Mouse (Mus musculus) thymus, postnatal 14 days (tissue): Measurements from ENCODE around the gene Pibf1.

Source experiments
- DNase-seq: peaks from one replicate; pipeline ENCODE4 v3.0.0; 2021

Gene Pibf1

DNA sequence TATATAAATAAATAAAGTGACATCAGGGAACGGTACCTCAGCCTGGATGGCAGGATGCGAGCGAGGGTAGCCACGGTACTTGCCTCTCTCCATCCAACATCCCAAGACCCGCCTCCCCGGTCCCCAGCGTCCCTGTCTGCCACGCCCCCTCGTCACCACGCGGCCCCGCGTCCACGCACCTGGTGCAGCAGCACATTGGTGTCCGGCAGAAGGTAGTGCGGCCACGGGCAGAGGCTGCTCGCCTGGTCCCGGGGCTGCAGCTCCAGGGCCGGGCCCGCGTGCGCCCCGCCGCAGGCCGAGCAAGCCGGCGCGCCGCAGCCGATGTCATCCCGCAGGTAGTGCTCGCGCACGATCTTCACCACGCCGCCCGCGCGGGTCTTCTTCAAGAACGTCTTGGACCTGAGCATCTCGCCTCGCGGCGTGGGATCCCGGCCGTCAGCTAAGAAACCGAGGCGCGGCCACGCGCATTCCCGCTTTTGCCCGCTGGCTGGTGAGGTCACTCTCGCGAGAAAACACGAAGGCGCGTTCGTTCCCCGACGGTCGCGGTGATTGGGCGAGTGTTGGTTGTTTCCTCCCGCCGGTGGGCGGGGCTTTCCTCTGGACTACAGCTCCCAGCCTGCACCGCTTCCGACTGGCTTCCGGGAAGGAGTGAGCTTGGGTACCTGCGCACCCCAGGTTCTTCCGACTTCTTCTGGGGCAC is at the start of gene Pibf1, which contains the start of gene Dis3:
Gene Pibf1, plus strand, starts transcription at position 158 of the 700 bp plus-strand sequence.
Gene Dis3, minus strand, starts transcription at position 504 of the 700 bp plus-strand sequence.
- DNase-seq: peak; percentile 99

DNA sequence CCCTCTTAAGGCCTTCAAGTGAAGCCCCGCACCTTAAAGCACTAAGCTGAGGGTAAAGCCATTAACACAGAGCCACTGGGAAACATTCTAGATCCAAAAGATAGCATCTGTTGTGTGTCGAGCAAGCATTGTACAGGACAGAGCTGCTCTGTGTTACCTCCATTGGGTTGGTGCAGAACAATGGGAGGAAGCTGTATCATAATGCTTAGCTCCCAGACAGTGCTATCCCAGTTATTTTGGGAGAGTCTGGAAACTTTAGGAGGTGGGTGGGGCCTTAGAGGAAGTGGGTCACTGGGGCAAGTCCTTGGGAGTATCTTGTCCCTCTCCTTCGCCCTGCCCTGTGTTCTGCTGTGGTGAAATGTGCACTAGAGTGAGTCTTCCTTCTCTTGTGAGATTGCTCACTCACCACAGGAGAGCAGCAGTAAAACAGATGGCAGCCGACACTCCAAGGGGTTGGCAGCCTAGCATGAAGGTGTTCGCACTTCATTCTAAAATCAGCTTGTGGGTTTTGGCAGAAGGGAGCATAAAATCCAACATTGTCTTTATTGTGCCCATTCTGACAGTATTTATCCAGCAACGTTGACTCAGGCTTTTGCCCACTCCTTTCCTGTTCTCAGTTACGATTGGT is 40.2 kb upstream of the Pibf1 start:
- DNase-seq: no peak

DNA sequence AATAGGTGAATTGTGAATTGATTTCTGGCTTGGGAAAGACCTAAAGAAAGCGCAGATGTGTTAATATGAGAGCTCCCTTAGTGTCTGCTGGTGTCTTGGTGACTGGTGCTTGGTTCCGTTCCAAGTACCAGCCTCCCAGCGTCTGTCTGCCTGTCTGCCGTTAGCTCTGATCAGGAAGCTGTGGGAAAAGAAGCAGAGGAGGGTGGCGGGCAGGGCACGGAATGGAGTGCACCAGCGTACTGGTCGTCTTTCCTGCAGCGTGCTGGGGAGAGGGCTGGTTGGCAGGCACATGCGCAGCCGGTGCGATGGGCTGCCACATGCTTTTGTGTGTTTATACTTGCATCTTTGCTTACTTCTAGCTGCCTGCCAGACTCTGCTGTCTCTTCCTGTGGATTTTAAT is 38.6 kb upstream of the Pibf1 start:
- DNase-seq: no peak

DNA sequence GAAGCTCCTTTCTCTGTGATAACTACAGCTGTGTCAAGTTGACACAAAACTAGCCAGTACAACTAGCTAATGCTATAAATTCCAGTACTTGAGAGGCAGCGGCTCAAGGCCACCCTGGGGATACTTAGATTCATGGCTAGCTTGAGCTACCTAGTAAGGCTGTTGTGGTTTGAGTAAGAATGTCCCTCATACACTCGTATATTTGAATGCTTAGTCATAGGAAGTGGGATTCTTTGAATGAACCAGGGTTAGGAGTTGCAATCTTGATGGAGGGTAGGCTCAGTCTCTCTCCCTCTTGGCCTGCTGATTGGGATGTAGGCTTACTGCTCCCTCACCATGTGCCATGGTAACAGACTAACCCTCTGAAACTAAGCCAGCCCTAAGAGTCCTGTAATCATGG is 36.1 kb upstream of the Pibf1 start:
- no peak for DNase-seq

DNA sequence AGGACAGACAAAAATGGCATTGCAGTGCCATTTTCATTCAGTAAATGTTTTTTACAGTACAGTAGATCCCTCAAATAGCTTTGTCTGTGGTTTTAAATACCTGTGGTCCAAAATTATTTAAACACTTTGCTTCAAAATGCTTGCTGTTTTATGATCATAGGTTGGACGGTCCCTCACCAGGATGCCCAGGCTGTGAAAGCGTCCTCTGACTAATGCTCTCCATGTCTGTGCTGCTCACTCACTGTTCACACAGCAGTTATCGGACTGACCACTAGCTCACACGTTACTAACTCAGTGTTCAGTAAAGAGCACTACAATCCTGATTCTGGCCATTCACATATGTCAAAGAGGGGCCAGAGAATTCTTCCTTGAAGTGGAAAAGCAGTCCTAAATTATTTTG is 28.1 kb upstream of the Pibf1 start:
- no peak for DNase-seq

GRCm38 (mm10) chr14:99088947-99089346 is 10.3 kb upstream of the Pibf1 start:
- DNase-seq: no peak

DNA sequence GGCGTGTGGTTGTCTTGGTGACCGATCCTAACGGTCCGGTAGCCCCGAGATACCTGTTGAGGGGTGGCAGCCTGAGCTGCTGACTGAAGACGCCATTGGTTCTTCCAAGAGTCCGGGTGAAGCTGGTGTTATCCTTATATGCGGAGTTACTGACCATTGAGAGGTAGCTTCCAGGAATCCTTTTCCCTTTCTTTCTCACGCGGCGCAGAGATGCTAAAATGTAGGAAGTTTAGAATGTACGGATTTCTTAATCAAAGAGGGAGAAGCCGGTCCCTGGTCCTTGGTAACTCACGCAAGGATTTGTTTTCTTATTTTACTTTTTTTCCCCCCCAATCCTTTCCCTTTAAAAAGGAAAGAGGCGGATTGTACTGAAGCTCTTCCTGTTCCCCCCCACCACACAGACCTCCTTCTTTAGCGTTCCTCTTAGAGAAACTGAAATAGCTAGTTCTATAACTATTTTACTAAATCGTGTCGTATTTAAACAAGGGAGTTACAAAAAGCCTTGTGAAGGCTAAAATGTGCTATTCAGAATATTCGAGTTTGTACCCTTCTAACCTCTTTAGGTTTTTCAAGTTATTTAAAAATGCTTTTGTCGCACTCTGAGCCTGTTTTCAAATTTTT is 853 bp downstream of the Pibf1 start:
- peak; percentile 43 for DNase-seq

DNA sequence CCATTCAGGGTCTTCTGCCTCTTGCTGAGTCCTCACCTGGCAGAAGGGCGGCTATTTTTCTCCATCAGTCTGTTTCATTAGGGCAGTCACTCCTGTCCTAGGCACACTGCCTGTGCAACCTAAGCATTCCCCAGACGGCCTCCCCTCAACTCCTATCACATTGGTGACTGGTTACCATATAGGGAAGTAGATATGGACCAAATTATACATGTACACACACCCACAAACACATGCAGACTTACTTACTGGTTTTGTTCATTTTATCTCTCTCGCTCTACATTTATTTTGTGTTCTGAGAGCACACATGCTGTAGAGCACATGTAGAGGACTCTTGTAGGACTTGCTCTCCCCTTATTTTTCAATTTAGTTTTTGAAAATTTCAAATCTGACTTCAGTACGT is 3.8 kb downstream of the Pibf1 start:
- DNase-seq: no peak

- no peak for DNase-seq
Measured at GRCm38 (mm10) chr14:99104542-99105123, 5.4 kb downstream of the Pibf1 start.

GRCm38 (mm10) chr14:99106671-99107070 is 7.4 kb downstream of the Pibf1 start:
- no peak for DNase-seq

GRCm38 (mm10) chr14:99107631-99108187 is 8.5 kb downstream of the Pibf1 start:
- DNase-seq: no peak

DNA sequence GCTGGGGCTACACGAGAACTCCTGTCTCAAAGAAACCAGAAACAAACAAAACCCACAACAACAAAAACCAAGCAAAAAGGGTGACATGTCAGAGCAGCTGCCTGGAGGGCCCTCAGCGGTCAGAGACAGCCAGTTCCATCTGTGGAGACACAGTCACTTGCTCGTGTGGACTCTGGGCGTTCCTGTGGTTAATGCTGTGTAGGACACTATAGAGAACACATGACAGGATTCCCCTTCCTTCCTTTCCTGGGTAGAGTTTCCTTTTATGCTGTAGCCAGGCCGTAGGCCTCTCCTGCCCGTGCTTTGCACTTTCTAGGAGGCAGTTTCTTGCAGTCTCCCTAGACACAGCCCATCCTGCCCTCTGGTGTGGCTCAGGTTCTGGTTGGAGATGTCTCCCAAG is 9.5 kb downstream of the Pibf1 start:
- no peak for DNase-seq

GRCm38 (mm10) chr14:99117576-99117975 is 18.4 kb downstream of the Pibf1 start:
- DNase-seq: no peak

DNA sequence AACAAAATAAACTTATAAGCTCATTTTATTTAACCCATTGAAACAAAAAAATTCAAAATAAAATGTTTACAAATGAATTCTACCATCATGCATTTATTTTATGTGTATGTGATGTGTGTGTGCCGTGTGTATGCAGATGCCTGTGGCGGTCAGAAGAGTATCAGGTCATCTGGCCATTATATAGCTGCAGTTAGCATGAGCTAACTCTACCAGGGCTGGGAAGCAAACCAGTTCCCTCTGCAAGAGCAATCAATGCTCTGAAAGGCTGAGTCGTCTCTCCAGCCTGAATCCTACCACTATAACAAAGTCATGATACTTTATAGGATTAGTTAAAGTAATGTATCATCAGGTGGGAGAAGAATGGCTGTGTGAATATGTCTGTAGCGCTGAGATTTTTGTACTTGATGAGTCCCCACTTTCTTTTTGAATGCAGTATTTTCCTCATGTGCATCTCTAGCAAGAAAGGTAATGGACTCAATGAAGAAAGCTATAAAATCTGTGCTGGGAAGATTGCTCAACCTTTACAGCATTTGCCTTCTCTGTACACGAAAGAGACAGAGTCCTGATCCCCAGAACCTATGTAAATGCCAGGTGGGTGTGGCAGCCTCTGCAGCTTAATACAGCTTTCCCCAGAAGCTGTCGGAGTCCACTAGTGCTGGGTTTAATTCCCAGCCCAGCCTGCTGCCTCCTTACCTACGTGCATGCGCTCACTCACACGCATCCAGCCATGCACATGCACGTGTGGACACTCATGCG is 22.5 kb downstream of the Pibf1 start:
- DNase-seq: no peak

DNA sequence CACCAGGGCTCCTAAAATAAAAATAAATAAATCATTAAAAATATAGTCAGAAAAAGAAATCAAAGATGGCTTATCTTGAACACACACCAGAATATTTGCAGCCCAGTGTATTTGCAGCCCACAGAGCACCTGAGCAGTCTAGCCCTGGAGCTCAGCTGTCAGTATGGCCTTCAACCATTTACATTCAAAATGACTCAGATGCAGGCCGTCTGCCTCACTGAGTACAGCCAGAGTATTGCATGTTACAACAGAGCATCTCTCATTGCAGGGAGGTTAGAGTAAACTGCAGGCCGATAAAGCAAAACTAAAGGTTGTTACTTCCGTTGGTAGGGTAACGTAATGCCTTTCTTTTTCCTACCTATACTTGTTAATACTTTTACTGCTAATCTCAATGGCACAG is 24.9 kb downstream of the Pibf1 start:
- no peak for DNase-seq

GRCm38 (mm10) chr14:99126713-99127112 is 27.5 kb downstream of the Pibf1 start:
- no peak for DNase-seq

DNA sequence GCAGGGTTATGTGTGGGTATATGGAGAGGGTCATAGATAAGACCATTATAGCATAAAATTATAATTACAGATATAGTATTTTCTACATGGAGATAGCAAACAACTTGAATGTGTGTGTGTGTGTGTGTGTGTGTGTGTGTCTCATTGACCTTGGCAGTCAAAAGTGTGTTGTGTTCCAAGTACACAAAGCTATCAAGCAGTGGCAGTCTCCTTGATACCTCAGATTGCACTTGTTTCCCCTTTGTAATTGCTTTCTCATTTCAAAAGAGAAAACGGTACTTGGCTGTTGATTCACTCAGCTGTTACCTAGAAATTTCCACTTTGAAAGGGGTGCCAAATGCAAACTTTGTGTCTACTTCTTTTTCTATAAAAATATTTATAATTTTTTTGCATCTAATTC is 28.3 kb downstream of the Pibf1 start:
- no peak for DNase-seq

GRCm38 (mm10) chr14:99129050-99129449 is 29.8 kb downstream of the Pibf1 start:
- no peak for DNase-seq

GRCm38 (mm10) chr14:99134048-99134447 is 34.8 kb downstream of the Pibf1 start:
- DNase-seq: no peak

GRCm38 (mm10) chr14:99135761-99136160 is 36.5 kb downstream of the Pibf1 start:
- no peak for DNase-seq

GRCm38 (mm10) chr14:99136297-99136696 is 37.1 kb downstream of the Pibf1 start:
- DNase-seq: no peak

DNA sequence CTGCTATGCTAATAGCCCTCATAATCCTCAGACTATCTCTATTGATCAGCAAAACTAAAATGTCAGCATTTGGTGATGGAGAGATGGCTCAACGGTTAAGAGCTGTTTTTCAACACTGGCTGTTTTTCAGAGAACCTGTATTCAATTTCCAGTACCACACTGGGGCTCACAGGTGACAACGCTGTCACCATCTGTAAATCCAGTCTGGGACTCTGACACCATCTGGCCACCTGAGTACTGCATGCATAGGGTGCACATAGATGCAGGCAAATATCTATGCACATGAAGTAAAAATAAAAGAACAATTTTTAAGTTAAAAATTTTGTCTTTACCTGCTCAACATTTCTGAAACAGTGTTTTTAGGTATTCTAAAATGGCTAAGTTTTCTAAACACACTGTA is 40.8 kb downstream of the Pibf1 start:
- DNase-seq: no peak
